Mouse (Mus musculus): ENCODE results near the gene H2-D1. TPM values are rescaled to one million over a fixed set of nuclear protein-coding genes. Genes with fewer than 3 reads are reported as not detected.
A peak's percentile ranks its signal among the peaks of the same experiment; 100 is the strongest.
"Not testable (repeated sequence)": the region's sequence is repeated elsewhere in the genome, so short reads cannot be mapped to it uniquely, and the experiment has no call there.

The H2-D1 gene
- polyA plus RNA-seq, 1 experiment from 2014 or later: 56.6 TPM

DNA sequence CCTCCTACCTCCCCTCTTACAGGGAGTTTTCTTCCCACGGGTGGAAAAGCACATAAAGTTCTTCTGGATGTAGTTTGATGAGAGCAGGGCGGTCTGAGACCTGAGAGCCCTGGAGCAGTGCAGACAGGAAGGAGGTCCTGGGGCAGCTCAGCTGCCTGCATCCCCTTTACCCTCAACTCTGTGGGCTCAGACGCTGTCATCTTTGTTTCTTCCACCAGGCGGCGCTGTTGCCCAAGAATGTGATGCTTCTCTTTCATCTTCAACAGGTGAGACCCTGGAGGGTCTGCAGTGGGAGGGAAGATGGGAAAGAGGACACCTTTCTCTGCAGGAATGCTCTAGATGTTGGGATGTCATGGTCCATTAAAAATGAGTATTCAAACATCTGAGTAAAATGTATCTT is 33.3 kb downstream of the H2-D1 start:
- not testable (repeated sequence) for H3K27ac ChIP-seq
- H3K27me3 ChIP-seq: peaks cover 12% of the 10 kb centered on the region; the same call in 1 of the 2 replicates

DNA sequence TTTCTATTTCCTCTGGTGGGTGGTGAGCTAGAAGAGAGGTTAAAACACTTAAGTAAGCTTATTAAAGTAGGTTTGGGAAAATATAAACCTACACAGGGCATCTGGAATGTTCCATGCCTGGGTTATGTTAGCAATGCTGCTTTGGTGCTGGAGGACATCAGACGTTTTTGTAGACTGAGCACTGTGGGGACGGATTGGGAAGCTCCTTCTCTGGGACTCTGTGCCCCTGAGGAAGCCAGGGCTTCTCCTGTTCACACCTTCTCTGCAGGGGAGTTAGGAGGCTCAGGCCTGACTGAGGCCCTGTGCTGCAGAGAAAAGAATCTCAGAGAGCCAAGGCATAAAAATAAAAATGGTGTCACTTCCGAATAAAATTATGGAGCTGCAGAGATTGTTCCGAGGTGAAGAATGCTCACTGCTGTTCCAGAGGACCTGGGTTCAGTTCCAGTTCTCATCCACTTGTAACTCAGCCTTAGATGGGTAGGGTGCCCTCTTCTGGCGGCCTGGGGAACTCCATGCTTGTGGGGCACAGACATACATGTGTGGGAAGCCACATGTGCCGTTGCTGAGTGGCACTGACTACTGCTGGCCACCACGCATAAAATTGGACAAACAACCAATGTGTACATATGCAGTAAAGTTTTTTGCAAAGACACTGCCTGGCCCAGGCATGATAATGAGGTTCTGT is 37.9 kb downstream of the H2-D1 start:
- not testable (repeated sequence) for ATAC-seq (replicated peaks; ENCODE audit: insufficient number of reproducible peaks, insufficient read depth, low FRiP score, low read depth)
- WGBS: 85% methylated on average over 7 of the region's 7 CpGs

More for the DNA sequence above, 33.3 kb downstream of the H2-D1 start:
- H3K4me1 ChIP-seq (replicated peaks); H3K9me3 ChIP-seq (replicated peaks); ATAC-seq (replicated peaks; ENCODE audit: insufficient number of reproducible peaks, insufficient read depth, low FRiP score, low read depth); H3K36me3 ChIP-seq; H3K4me3 ChIP-seq; H3K4me2 ChIP-seq; H3K9ac ChIP-seq: not testable (repeated sequence)
- 7% methylated on average over 5 of the region's 5 CpGs for WGBS

DNA sequence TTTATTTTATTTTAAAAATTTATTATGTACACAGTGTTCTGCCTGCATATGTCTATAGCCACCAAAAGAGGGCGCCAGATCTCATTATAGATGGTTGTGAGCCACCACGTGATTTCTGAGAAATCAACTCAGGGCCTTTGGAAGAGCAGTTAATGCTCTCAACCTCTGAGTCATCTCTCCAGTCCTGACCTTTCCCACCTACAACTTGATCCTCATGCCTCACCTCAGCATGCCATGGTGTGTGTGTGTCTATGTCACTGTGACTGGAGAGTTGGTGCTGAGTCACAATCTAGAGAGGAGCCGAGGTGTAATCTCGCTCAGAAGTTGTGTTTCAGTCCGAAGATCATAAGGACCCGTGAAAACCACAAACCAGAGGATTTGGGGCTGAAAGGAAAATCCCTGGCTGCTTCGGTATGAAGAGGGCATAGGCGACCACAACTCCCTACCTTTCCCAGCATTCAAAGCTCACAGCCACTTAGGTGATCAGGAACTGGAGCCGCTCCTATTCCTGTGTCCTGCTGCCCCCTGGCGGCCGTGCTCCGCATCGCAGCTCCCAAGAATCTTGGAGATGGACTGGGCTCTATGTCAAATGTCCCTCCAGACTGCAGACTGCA is 39.2 kb downstream of the H2-D1 start:
- H3K36me3 ChIP-seq: no peaks in the 10 kb centered on the region
- 24% methylated on average over 13 of the region's 13 CpGs for WGBS
- H3K4me3 ChIP-seq: no peak overlapping the region
- no peak overlapping the region for H3K27ac ChIP-seq
- no peaks in the 10 kb centered on the region for H3K4me1 ChIP-seq (replicated peaks)
- H3K4me2 ChIP-seq: no peak overlapping the region
- H3K9me3 ChIP-seq (replicated peaks): no peaks in the 10 kb centered on the region
- no peak for ATAC-seq (replicated peaks; ENCODE audit: insufficient number of reproducible peaks, insufficient read depth, low FRiP score, low read depth)
- H3K27me3 ChIP-seq: peaks cover 8% of the 10 kb centered on the region
- no peak overlapping the region for H3K9ac ChIP-seq

More for the DNA sequence above, 37.9 kb downstream of the H2-D1 start:
- not testable (repeated sequence) for H3K4me2 ChIP-seq; H3K4me1 ChIP-seq (replicated peaks); H3K36me3 ChIP-seq; H3K27me3 ChIP-seq; H3K4me3 ChIP-seq; H3K9ac ChIP-seq; H3K27ac ChIP-seq; H3K9me3 ChIP-seq (replicated peaks)

DNA sequence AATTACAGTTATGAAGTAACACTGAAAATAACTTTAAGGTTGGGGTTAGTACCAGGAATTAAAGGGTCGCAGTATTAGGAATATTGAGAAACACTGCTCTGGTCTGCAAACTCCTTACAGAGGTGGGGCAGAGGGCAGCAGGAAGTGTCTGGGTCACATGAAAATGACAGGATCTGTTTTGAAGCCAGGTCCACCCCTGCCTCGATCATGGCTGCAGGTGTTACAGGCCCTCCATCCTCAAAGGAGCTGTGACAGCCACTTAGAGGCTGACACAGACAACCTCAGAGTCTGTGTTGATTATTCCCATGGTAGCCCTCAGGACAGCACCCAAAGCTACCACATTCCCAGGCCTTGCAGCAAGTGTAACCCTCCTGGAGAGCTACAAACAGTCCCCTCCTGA is 40.7 kb downstream of the H2-D1 start:
- Histone ChIP-seq H3K9me3 (replicated peaks) (no peaks in the 10 kb centered on the region), H3K27me3 (peaks cover 18% of the 10 kb centered on the region), H3K4me3 (no peak overlapping the region), H3K9ac (no peak overlapping the region), H3K4me1 (replicated peaks) (no peaks in the 10 kb centered on the region), H3K4me2 (no peak overlapping the region), H3K27ac (no peak overlapping the region), H3K36me3 (no peaks in the 10 kb centered on the region)
- WGBS: 59% methylated on average over 2 of the region's 2 CpGs
- ATAC-seq (replicated peaks; ENCODE audit: insufficient number of reproducible peaks, insufficient read depth, low FRiP score, low read depth): no peak

DNA sequence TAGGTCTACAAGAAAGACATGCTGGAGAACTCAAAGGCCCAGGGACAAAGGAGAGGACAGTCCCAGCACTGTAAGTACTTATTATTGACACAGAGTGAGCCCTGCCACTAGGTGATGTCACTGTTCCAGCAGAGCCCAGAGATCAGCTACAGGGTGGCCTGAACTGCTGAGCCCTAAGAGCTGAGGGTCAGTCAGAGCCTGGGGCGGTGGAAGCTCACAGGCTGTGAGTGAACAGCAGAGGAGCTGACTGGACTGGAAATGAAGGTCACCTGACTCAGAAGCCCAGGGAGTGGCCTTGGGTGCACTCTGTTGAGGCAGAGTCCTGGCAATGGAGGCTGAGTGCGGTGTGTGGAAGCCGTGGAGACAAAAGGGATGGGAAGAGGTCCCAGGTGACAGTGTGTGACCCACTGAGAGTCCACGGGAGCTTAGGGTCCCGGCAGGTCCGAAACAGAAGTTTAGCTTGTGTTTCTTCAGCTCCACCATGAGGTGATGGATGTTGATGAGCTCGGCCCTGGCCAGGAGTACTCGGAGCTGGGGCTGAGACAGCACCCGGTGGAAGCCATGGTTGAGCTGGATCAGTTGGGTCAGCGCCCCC is 41.3 kb downstream of the H2-D1 start:
- no peak overlapping the region for H3K4me2 ChIP-seq
- WGBS: 79% methylated on average over 10 of the region's 10 CpGs
- no peaks in the 10 kb centered on the region for H3K36me3 ChIP-seq
- peaks cover 24% of the 10 kb centered on the region for H3K27me3 ChIP-seq
- H3K4me1 ChIP-seq (replicated peaks): no peaks in the 10 kb centered on the region
- H3K27ac ChIP-seq: no peak overlapping the region
- ATAC-seq (replicated peaks; ENCODE audit: insufficient number of reproducible peaks, insufficient read depth, low FRiP score, low read depth): no peak
- H3K9me3 ChIP-seq (replicated peaks): no peaks in the 10 kb centered on the region
- H3K4me3 ChIP-seq: no peak overlapping the region
- no peak overlapping the region for H3K9ac ChIP-seq

DNA sequence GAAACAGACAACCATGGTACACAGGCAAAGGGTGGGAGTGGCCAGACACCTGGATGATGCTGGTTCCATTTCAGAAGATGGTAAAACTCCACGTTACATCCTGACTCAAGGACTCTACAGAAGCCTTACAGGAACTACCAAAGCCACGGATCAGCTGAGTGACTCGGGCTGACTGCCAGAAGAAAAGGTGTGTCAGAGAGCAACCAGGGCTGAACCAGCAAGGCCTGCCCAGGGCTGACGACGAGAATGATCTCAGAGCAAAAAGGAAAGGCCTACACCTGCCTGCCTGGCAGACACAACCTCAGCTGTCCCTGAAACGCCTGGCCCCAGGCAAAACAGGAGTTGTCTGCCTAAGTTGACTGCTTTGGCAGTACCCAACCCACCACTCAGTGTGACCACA is 41.9 kb downstream of the H2-D1 start:
- Histone ChIP-seq H3K4me2 (no peak overlapping the region), H3K4me1 (replicated peaks) (no peaks in the 10 kb centered on the region), H3K9me3 (replicated peaks) (no peaks in the 10 kb centered on the region), H3K27me3 (peaks cover 29% of the 10 kb centered on the region), H3K27ac (no peak overlapping the region), H3K9ac (no peak overlapping the region), H3K4me3 (no peak overlapping the region), H3K36me3 (no peaks in the 10 kb centered on the region)
- 70% methylated on average over 6 of the region's 6 CpGs for WGBS
- no peak for ATAC-seq (replicated peaks; ENCODE audit: insufficient number of reproducible peaks, insufficient read depth, low FRiP score, low read depth)

DNA sequence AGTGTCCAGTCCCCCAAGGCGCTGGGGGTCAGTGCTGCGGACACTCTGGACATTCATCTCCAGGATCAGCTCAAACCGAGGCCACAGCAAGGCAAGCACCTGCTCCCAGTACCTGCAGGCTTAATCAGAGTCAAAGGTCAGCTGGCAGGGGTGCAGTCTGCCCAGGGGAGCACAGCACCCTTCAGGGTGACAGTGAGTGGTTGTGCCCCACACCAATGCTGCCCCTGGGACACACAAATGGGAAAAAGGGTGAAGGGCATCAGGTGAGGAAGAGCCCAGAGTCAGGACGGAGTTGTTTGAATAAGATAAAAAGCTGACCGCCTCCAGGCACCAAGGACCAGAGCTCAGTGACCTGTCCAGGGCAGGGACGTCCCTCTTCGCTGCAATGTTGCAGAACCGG is 42.4 kb downstream of the H2-D1 start:
- H3K4me2 ChIP-seq; H3K27ac ChIP-seq; H3K4me1 ChIP-seq (replicated peaks); H3K9me3 ChIP-seq (replicated peaks); ATAC-seq (replicated peaks; ENCODE audit: insufficient number of reproducible peaks, insufficient read depth, low FRiP score, low read depth); H3K4me3 ChIP-seq; H3K9ac ChIP-seq; H3K36me3 ChIP-seq: not testable (repeated sequence)
- H3K27me3 ChIP-seq: peaks cover 29% of the 10 kb centered on the region
- WGBS: 76% methylated on average over 8 of the region's 8 CpGs

Small RNA genes lying within 50 kb of the gene (microRNA-seq; reads per million reads assigned to microRNA genes)
- gene Mir6975: 2.3 reads per million, percentile 3 among the genes with 10 or more reads in this experiment
- not detected for gene Mir8094

Other genes starting within 250 kb of the H2-D1 start
- 0.24 and 0.31 TPM in 2 replicates for gene Vwa7, start 246.2 kb upstream of the H2-D1 start, polyA plus RNA-seq (2015; fragmentation: Nextera tagmentation; extraction: Ambion mirVana)
- gene Sapcd1, start 234.7 kb upstream of the H2-D1 start, polyA plus RNA-seq (2015; fragmentation: Nextera tagmentation; extraction: Ambion mirVana): 1.4 and 2.8 TPM in 2 replicates
- gene Msh5, start 216.0 kb upstream of the H2-D1 start, polyA plus RNA-seq (2015; fragmentation: Nextera tagmentation; extraction: Ambion mirVana): 2.7 and 3.8 TPM in 2 replicates
- 307 and 332 TPM in 2 replicates for gene Clic1, start 212.8 kb upstream of the H2-D1 start, polyA plus RNA-seq (2015; fragmentation: Nextera tagmentation; extraction: Ambion mirVana)
- gene Ddah2, start 203.7 kb upstream of the H2-D1 start, polyA plus RNA-seq (2015; fragmentation: Nextera tagmentation; extraction: Ambion mirVana): 168 and 202 TPM in 2 replicates
- 0.14 TPM in 1 of 2 replicates, not detected in the other for gene Ly6g6c, start 197.3 kb upstream of the H2-D1 start, polyA plus RNA-seq (2015; fragmentation: Nextera tagmentation; extraction: Ambion mirVana)
- gene Mpig6b, start 196.5 kb upstream of the H2-D1 start, polyA plus RNA-seq (2015; fragmentation: Nextera tagmentation; extraction: Ambion mirVana): 0.77 and 0.81 TPM in 2 replicates
- gene Ly6g6e, start 185.8 kb upstream of the H2-D1 start, polyA plus RNA-seq (2015; fragmentation: Nextera tagmentation; extraction: Ambion mirVana): 0.29 and 0.31 TPM in 2 replicates
- gene Ly6g6d, start 184.7 kb upstream of the H2-D1 start, polyA plus RNA-seq (2015; fragmentation: Nextera tagmentation; extraction: Ambion mirVana): 2.2 and 2.4 TPM in 2 replicates
- gene Ly6g6f, start 177.1 kb upstream of the H2-D1 start, polyA plus RNA-seq (2015; fragmentation: Nextera tagmentation; extraction: Ambion mirVana): 0.16 and 0.29 TPM in 2 replicates
- 64.7 and 80.1 TPM in 2 replicates for gene Abhd16a, start 173.5 kb upstream of the H2-D1 start, polyA plus RNA-seq (2015; fragmentation: Nextera tagmentation; extraction: Ambion mirVana)
- 0.41 TPM in 1 of 2 replicates, not detected in the other for gene Ly6g5c, start 154.5 kb upstream of the H2-D1 start, polyA plus RNA-seq (2015; fragmentation: Nextera tagmentation; extraction: Ambion mirVana)
- gene Ly6g5b, start 147.3 kb upstream of the H2-D1 start, polyA plus RNA-seq (2015; fragmentation: Nextera tagmentation; extraction: Ambion mirVana): 0.31 and 0.66 TPM in 2 replicates
- gene Gpank1, start 141.3 kb upstream of the H2-D1 start, polyA plus RNA-seq (2015; fragmentation: Nextera tagmentation; extraction: Ambion mirVana): 10.0 and 13.8 TPM in 2 replicates
- gene Csnk2b, start 140.7 kb upstream of the H2-D1 start, polyA plus RNA-seq (2015; fragmentation: Nextera tagmentation; extraction: Ambion mirVana): 200 and 211 TPM in 2 replicates
- 10.1 and 11.2 TPM in 2 replicates for gene D17H6S53E, start 136.4 kb upstream of the H2-D1 start, polyA plus RNA-seq (2015; fragmentation: Nextera tagmentation; extraction: Ambion mirVana)
- gene Apom, start 130.7 kb upstream of the H2-D1 start, polyA plus RNA-seq (2015; fragmentation: Nextera tagmentation; extraction: Ambion mirVana): 0.57 and 4.7 TPM in 2 replicates
- gene Bag6, start 127.6 kb upstream of the H2-D1 start, polyA plus RNA-seq (2015; fragmentation: Nextera tagmentation; extraction: Ambion mirVana): 40.8 and 44.0 TPM in 2 replicates
- 95.1 and 142 TPM in 2 replicates for gene Prrc2a, start 97.8 kb upstream of the H2-D1 start, polyA plus RNA-seq (2015; fragmentation: Nextera tagmentation; extraction: Ambion mirVana)
- gene Aif1, start 86.7 kb upstream of the H2-D1 start, polyA plus RNA-seq (2015; fragmentation: Nextera tagmentation; extraction: Ambion mirVana): 7.5 and 9.6 TPM in 2 replicates
- gene Lst1, start 74.3 kb upstream of the H2-D1 start, polyA plus RNA-seq (2015; fragmentation: Nextera tagmentation; extraction: Ambion mirVana): 8.1 and 12.2 TPM in 2 replicates
- 1.5 and 4.8 TPM in 2 replicates for gene Ltb, start 68.3 kb upstream of the H2-D1 start, polyA plus RNA-seq (2015; fragmentation: Nextera tagmentation; extraction: Ambion mirVana)
- gene Tnf, start 60.7 kb upstream of the H2-D1 start, polyA plus RNA-seq (2015; fragmentation: Nextera tagmentation; extraction: Ambion mirVana): 0.43 TPM in 1 of 2 replicates, not detected in the other
- 0.09 and 0.62 TPM in 2 replicates for gene Lta, start 57.4 kb upstream of the H2-D1 start, polyA plus RNA-seq (2015; fragmentation: Nextera tagmentation; extraction: Ambion mirVana)
- 0.35 and 0.48 TPM in 2 replicates for gene Gm16181, start 41.9 kb upstream of the H2-D1 start, polyA plus RNA-seq (2015; fragmentation: Nextera tagmentation; extraction: Ambion mirVana)
- 8.9 and 9.4 TPM in 2 replicates for gene Atp6v1g2, start 29.1 kb upstream of the H2-D1 start, polyA plus RNA-seq (2015; fragmentation: Nextera tagmentation; extraction: Ambion mirVana)
- gene Nfkbil1, start 26.9 kb upstream of the H2-D1 start, polyA plus RNA-seq (2015; fragmentation: Nextera tagmentation; extraction: Ambion mirVana): 7.8 and 9.1 TPM in 2 replicates
- 213 and 268 TPM in 2 replicates for gene Ddx39b, start 21.0 kb upstream of the H2-D1 start, polyA plus RNA-seq (2015; fragmentation: Nextera tagmentation; extraction: Ambion mirVana)
- gene H2-Q1, start 57.7 kb downstream of the H2-D1 start, polyA plus RNA-seq (2015; fragmentation: Nextera tagmentation; extraction: Ambion mirVana): 0.06 and 0.09 TPM in 2 replicates
- gene H2-Q2, start 79.5 kb downstream of the H2-D1 start, polyA plus RNA-seq (2015; fragmentation: Nextera tagmentation; extraction: Ambion mirVana): 1.3 and 1.6 TPM in 2 replicates
- 2.1 and 5.5 TPM in 2 replicates for gene H2-Q4, start 116.9 kb downstream of the H2-D1 start, polyA plus RNA-seq (2015; fragmentation: Nextera tagmentation; extraction: Ambion mirVana)
- gene H2-Q6, start 162.1 kb downstream of the H2-D1 start, polyA plus RNA-seq (2015; fragmentation: Nextera tagmentation; extraction: Ambion mirVana): 0.43 and 1.8 TPM in 2 replicates
- 0.98 and 4.0 TPM in 2 replicates for gene H2-Q7, start 176.4 kb downstream of the H2-D1 start, polyA plus RNA-seq (2015; fragmentation: Nextera tagmentation; extraction: Ambion mirVana)
- gene H2-Q10, start 207.4 kb downstream of the H2-D1 start, polyA plus RNA-seq (2015; fragmentation: Nextera tagmentation; extraction: Ambion mirVana): 0.58 and 2.5 TPM in 2 replicates
- gene Pou5f1, start 243.3 kb downstream of the H2-D1 start, polyA plus RNA-seq (2015; fragmentation: Nextera tagmentation; extraction: Ambion mirVana): not detected in 2 replicates

Data from heart, embryonic 15.5 days (tissue).